Mouse (Mus musculus) kidney, embryonic 16.5 days (tissue): ENCODE results near the gene Car1. TPM values are rescaled to one million over a fixed set of nuclear protein-coding genes. Genes with fewer than 3 reads are reported as not detected.

Experiments used
- ATAC-seq: fragments of 200-750 bp; cut with Nextera tagmentation; 2 replicates; pipeline ENCODE4 v1.8.0; 2017; ENCODE audit warnings: moderate TSS enrichment; ENCODE audit not compliant: low FRiP score, low TSS enrichment
- H3K27ac ChIP-seq: fragments of 300-500 bp; sonication (generic); 2 replicates; pipeline ENCODE4 v1.5.1; 2014; ENCODE audit warnings: low read length
- H3K27me3 ChIP-seq: fragments of 300-500 bp; sonication (generic); 2 replicates; pipeline ENCODE4 v1.6.1; 2014; ENCODE audit warnings: low read length, control low read depth, mixed read lengths; ENCODE audit not compliant: insufficient read depth
- H3K36me3 ChIP-seq: fragments of 300-500 bp; sonication (generic); 2 replicates; pipeline ENCODE4 v1.6.1; 2014; ENCODE audit warnings: low read length, control low read depth, mixed read lengths; ENCODE audit not compliant: insufficient read depth
- H3K4me1 ChIP-seq: fragments of 300-500 bp; sonication (generic); 2 replicates; pipeline ENCODE4 v1.6.1; 2014; ENCODE audit warnings: low read length, control low read depth, mixed read lengths; ENCODE audit not compliant: insufficient read depth
- H3K4me2 ChIP-seq: fragments of 300-500 bp; sonication (generic); replicated peaks from 2 replicates; pipeline ENCODE4 v1.6.1; 2014; ENCODE audit warnings: low read depth, low read length
- H3K4me3 ChIP-seq: fragments of 300-500 bp; sonication (generic); 2 replicates; pipeline ENCODE4 v1.5.1; 2014; ENCODE audit warnings: mild to moderate bottlenecking, low read length
- H3K9ac ChIP-seq: fragments of 300-500 bp; sonication (generic); replicated peaks from 2 replicates; pipeline ENCODE4 v1.6.1; 2014; ENCODE audit warnings: low read length
- H3K9me3 ChIP-seq: fragments of 300-500 bp; sonication (generic); 2 replicates; pipeline ENCODE4 v1.6.1; 2016; ENCODE audit warnings: low read length, control low read depth
- WGBS: fragments of 180-500 bp; shearing (Covaris S2); extraction: QIAGEN DNeasy Blood & Tissue Kit; methylation state at CpG from one replicate; pipeline ENCODE4 v1.1.7; 2014; 5-methylcytosine and 5-hydroxymethylcytosine counted together
- polyA plus RNA-seq: library from polyadenylated mRNA; unstranded; fragments of >200 nt; fragmentation: Nextera tagmentation; extraction: Ambion mirVana; gene quantifications from 2 replicates; pipeline ENCODE4 v1.2.1, GENCODE M21; 2015

Car1 gene
- polyA plus RNA-seq: 0.22 TPM in 1 of 2 replicates, not detected in the other

DNA sequence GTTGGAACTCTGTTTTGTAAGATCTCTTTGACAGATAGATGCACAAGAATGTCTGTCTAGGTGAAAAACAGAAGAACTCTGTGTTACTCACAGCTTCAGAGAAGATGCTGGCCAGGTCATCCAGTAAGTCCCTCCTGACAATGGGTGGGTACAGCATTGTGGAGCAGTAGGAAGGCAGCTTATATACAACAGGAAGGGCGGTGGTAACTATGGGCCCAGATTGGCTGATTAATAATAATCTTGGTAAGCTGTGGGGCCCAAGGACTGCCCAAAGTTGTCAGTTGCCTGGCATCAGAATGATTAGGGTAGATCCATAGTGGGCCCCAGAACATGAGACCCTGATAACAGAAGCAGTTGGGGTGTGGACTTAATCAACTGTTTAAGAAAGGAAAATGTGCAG lies at the start of gene Car1:
Car1 (minus strand) TSS at position 158 of the 400 bp plus-strand sequence.
- no peak within 1 kb of the TSS for H3K9ac ChIP-seq
- ATAC-seq: no peak
- H3K4me1 ChIP-seq: no peaks in the 10 kb centered on the region
- no peak within 1 kb of the TSS for H3K27ac ChIP-seq
- H3K36me3 ChIP-seq: no peaks in the 10 kb centered on the region
- no peak within 1 kb of the TSS for H3K4me3 ChIP-seq
- H3K4me2 ChIP-seq: no peak within 1 kb of the TSS
- no peaks in the 10 kb centered on the region for H3K9me3 ChIP-seq
- H3K27me3 ChIP-seq: no peaks in the 10 kb centered on the region
- WGBS: 89% methylated on average over 1 of the region's 1 CpGs

DNA sequence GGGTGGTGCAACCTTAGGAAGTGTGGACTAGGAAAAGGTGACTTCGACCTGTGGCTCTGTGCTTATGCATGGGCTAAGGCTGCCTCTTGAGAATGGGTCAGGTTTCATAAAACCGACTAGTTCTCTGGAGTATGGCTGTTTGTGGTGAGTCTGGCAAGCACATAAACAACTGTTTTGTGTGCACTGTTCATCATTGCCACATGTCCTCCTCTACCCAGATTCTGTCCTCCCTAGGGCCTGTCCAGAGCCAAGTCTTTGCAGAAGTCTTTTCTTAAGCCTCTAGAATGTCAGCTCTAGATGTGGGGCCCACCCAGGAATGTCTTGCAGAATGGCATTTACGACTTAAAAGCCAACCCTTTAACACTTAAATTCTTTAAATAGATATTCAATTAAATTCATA lies 49.7 kb upstream of the Car1 start:
- no peaks in the 10 kb centered on the region for H3K36me3 ChIP-seq
- no peak overlapping the region for H3K9ac ChIP-seq
- no peak overlapping the region for H3K4me3 ChIP-seq
- H3K4me2 ChIP-seq: no peak overlapping the region
- no peaks in the 10 kb centered on the region for H3K27me3 ChIP-seq
- peaks cover under 1% of the 10 kb centered on the region; the same call in 1 of the 2 replicates for H3K4me1 ChIP-seq
- 79% methylated on average over 3 of the region's 3 CpGs for WGBS
- no peak for ATAC-seq
- no peaks in the 10 kb centered on the region for H3K9me3 ChIP-seq
- H3K27ac ChIP-seq: no peak overlapping the region

DNA sequence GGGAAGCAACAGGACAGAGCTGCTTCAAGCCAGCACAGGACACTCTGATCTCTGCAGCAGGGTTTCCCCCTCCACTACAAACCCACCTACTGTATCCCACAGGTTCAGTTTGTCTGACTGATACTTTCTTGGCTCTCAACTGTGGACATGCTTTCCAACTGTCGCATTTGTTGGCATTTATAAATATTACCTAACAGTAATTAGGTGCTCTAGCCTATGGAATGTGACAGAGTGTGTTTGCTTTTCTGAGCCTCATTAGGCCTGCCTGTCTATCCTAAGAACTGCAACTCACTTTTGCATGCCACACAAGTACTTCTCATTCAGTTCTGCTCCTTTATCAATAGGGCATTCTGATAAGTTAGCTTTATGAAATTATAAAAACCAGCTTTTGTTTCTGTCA lies 46.3 kb upstream of the Car1 start:
- H3K4me2 ChIP-seq: no peak overlapping the region
- no peaks in the 10 kb centered on the region for H3K27me3 ChIP-seq
- no peak overlapping the region for H3K9ac ChIP-seq
- 33% methylated on average over 1 of the region's 1 CpGs for WGBS
- no peaks in the 10 kb centered on the region for H3K36me3 ChIP-seq
- H3K9me3 ChIP-seq: no peaks in the 10 kb centered on the region
- H3K27ac ChIP-seq: no peak overlapping the region
- H3K4me1 ChIP-seq: no peaks in the 10 kb centered on the region
- ATAC-seq: no peak
- H3K4me3 ChIP-seq: no peak overlapping the region

DNA sequence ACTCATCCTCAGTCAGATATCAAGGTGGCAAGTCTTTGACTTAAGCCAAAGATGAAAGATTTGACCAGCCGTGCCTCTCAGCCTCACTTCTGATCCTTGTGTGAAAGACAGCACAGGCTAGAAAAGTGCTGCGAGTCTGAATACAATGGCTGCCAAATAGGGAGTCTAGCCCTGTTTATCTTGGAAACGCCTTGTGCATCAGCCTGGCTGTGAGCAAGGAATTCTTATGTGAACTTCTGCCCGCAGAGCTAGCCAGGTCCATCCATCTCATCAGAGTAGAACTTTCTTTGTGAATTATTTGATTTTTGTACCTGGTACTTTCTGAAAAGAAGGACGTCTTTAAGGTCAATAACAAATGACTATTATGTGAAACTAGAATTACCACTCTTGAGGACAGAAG lies 45.8 kb upstream of the Car1 start:
- no peak for ATAC-seq
- Histone ChIP-seq H3K4me1 (no peaks in the 10 kb centered on the region), H3K9ac (no peak overlapping the region), H3K27me3 (no peaks in the 10 kb centered on the region), H3K4me3 (no peak overlapping the region), H3K36me3 (no peaks in the 10 kb centered on the region), H3K4me2 (no peak overlapping the region), H3K9me3 (no peaks in the 10 kb centered on the region), H3K27ac (no peak overlapping the region)
- 57% methylated on average over 5 of the region's 5 CpGs for WGBS

DNA sequence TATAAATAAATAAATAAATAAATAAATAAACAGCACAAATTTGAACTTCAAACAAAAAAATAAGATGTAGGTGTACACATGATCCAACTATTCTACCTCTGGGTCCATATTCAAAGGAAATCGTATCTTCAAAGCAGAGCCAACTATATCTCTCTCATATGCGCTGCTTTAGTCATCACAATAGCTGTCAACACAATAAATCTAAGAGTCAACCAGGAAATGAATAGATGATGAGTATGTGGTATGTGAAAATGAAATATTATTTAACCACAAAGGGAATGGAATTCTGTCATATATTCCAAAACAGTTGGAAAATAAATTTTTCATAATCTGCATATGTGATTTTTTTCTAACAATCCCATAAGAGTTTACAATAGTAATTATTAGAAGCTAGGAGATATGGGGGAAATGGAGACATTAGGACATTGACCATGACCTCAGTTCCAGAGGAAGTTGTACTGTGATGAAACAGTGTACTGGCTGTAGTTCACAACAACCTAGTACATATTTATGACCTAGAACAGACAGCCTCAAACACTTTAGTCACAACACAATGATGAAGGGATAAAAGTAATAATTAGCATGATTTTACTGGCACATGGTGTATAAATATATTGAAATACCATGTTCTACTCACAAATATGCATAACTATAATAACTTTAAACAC lies 40.6 kb upstream of the Car1 start:
- H3K9ac ChIP-seq: no peak overlapping the region
- H3K27ac ChIP-seq: no peak overlapping the region
- ATAC-seq: no peak
- H3K36me3 ChIP-seq: no peaks in the 10 kb centered on the region
- H3K4me1 ChIP-seq: no peaks in the 10 kb centered on the region
- H3K9me3 ChIP-seq: no peaks in the 10 kb centered on the region
- no peak overlapping the region for H3K4me3 ChIP-seq
- no peak overlapping the region for H3K4me2 ChIP-seq
- 84% methylated on average over 2 of the region's 2 CpGs for WGBS
- no peaks in the 10 kb centered on the region for H3K27me3 ChIP-seq

DNA sequence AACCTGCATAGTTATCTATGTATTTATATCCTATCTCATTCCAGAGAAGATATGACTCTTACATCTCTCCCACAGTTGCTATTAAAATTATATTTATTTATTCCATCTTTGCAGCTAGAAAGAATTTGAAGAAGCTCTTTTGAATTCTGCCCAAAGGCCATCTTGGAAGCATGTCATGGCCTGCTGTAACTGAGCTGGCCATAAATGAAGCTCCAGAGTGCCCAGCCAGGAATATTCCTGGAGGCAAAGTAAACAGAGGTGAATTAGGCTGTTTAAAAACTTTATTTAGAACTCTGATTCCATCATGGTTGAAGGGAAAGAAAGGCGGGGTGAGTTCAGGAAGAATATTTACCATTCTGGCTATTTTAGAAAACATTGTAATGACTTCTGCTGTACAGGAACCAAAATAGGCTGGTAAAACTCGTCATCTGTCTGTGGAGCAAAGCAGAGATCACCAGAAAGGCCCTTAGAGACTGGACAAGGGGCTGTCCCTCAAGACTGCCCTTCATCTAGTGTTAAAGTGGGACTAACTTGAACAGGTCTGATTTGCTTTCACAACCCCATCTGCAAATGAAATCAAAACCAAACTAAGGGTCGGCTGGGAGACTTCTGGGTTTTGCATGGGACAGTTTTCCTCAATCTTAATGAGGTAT lies 31.4 kb upstream of the Car1 start:
- H3K27ac ChIP-seq: no peak overlapping the region
- H3K4me1 ChIP-seq: no peaks in the 10 kb centered on the region
- H3K4me3 ChIP-seq: no peak overlapping the region
- WGBS: 75% methylated on average over 3 of the region's 3 CpGs
- H3K9me3 ChIP-seq: no peaks in the 10 kb centered on the region
- H3K27me3 ChIP-seq: no peaks in the 10 kb centered on the region
- H3K4me2 ChIP-seq: no peak overlapping the region
- H3K9ac ChIP-seq: no peak overlapping the region
- no peaks in the 10 kb centered on the region for H3K36me3 ChIP-seq
- ATAC-seq: no peak

DNA sequence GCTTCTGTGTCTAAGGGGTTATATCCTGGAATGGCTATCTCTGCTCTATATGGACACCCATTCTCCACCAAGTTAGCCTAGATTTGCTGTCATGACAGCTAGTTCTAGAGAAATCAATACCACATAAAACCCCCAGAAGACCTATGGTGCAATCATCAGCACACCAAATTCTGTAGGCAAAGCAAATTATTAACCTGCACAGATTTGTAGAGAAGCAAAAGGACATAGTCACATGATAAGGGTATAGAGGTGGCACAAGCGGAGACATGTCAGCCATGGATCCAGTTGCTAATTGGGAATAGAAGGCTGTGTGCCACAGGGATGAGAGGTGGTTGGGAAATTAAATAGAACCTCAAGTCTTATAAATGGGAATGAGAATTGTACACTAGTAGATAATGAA lies 30.8 kb upstream of the Car1 start:
- ATAC-seq: no peak
- H3K27ac ChIP-seq: no peak overlapping the region
- H3K36me3 ChIP-seq: no peaks in the 10 kb centered on the region
- no peak overlapping the region for H3K4me2 ChIP-seq
- no peak overlapping the region for H3K9ac ChIP-seq
- H3K27me3 ChIP-seq: no peaks in the 10 kb centered on the region
- 100% methylated on average over 1 of the region's 1 CpGs for WGBS
- no peak overlapping the region for H3K4me3 ChIP-seq
- no peaks in the 10 kb centered on the region for H3K9me3 ChIP-seq
- H3K4me1 ChIP-seq: no peaks in the 10 kb centered on the region

DNA sequence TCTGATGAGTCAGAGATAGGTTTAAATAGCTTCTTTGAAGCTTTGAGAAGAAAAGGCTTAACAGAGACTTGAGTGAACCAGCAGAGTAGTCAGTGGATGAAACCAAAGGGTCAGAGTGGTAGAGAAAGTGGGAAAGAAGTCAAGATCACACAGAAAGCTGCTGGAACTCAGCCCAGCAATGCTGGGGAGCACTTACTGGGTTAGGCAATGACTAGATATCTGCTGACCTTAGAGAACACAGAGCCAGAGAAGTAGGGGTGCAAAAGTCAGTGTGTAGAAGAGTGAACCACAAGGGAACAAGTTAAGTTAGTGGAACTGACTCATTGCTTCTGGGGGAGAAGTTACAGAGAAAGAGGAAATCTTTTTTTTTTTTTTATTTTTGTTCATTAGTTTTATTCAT lies 24.6 kb upstream of the Car1 start:
- ATAC-seq: no peak
- H3K36me3 ChIP-seq: no peaks in the 10 kb centered on the region
- H3K27ac ChIP-seq: no peak overlapping the region

DNA sequence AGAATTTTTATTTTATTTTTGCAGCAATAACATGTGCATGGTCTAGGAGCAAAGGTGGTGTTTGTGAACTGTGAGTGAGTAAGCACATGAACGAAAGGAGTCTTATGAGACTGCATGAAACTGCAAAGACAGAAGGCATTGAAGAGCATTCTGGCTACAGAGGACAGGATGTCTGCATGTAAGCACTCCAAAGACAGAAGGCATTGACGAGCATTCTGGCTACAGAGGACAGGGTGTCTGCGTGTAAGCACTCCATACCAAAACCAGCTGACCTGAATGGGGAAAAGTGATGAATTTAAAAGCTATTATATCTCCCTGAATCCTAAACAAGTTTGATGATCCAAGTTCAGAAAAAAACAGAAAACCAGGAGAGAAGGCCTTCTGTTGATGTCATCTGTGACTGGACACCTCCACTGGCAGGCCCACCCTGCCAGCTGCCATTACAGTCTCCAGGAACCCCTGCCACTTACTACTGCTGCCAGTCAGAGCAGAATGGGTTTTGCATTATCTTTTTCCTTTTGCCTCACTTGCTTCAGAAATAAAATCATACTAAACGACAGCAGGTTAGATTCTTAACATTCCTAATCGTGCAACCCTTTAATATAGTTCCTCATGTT lies 23.2 kb upstream of the Car1 start:
- no peaks in the 10 kb centered on the region for H3K4me1 ChIP-seq
- no peaks in the 10 kb centered on the region for H3K27me3 ChIP-seq
- no peaks in the 10 kb centered on the region for H3K36me3 ChIP-seq
- H3K9ac ChIP-seq: no peak overlapping the region
- no peaks in the 10 kb centered on the region for H3K9me3 ChIP-seq
- no peak overlapping the region for H3K4me2 ChIP-seq
- H3K4me3 ChIP-seq: no peak overlapping the region
- WGBS: 77% methylated on average over 5 of the region's 5 CpGs
- H3K27ac ChIP-seq: no peak overlapping the region
- no peak for ATAC-seq

More for the DNA sequence above, 24.6 kb upstream of the Car1 start:
- Histone ChIP-seq H3K4me1 (no peaks in the 10 kb centered on the region), H3K4me2 (no peak overlapping the region), H3K9me3 (no peaks in the 10 kb centered on the region), H3K9ac (no peak overlapping the region), H3K4me3 (no peak overlapping the region), H3K27me3 (no peaks in the 10 kb centered on the region)

DNA sequence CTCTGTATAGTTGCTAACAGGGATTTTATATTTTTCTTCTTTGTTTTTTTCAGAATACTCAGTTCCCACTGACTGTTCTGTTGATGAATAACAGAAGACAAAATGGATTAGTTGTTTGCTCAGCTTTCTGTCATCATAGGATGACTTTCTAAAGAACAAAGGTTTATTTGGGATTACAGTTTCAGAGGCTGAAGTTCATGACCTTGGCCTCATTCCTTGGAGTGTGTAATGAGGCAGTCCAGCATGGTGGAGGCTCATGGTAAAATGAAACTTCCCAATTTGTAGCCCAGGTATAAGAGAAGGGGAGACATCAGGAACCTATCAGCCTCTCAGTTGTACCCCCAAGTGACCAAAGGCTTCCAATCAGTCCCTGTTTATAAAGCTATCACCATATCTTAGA lies 20.7 kb upstream of the Car1 start:
- Histone ChIP-seq H3K4me1 (no peaks in the 10 kb centered on the region), H3K9me3 (no peaks in the 10 kb centered on the region), H3K27ac (no peak overlapping the region), H3K9ac (no peak overlapping the region), H3K27me3 (no peaks in the 10 kb centered on the region), H3K4me2 (no peak overlapping the region), H3K36me3 (no peaks in the 10 kb centered on the region), H3K4me3 (no peak overlapping the region)
- ATAC-seq: no peak
